Mouse (Mus musculus) embryo, embryonic 11 days (tissue): ENCODE data around the gene Macrod2.

Source experiments
- DNase-seq: peaks from one replicate; pipeline ENCODE4 v3.0.0-alpha.2; 2015

Macrod2 gene

DNA sequence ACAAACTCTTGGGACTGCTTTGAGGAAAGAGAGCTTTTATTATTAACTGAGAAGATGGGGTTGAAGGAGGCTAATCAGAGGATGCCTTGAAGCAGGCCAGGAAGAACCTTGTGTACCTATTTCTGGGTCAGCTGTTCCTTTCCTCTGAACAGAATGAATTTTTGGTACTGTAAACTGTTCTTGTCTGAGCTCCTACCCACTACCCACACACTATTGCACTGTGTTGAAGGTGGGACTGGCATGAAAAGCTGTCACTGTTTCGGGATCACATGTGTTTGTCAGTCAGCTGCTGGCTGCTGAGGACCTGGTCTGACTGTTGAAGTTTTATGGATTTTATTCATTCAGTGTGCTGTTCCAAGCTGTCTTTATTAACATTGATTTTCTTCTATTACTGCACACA lies 1862.4 kb downstream of the Macrod2 start:
- no peak for DNase-seq

DNA sequence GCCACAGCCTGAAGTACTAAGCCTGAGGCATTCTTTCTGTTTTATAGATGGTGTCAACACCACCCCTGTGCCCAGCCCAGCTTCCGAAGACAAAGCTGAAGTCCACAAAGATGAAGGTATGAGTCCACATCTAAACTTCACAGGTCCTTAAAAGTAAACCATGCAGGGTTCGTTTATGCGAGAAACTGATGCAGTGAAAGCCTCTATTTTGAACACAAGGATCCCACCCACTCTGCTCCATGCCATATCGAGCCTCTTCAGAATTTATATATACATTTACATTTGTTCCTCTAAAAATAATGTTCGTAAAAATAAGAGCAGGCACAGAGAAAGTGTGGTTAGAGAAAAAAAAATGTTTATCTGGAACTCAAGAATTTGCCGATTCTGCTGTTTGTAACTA lies 1865.9 kb downstream of the Macrod2 start:
- DNase-seq = no peak

DNA sequence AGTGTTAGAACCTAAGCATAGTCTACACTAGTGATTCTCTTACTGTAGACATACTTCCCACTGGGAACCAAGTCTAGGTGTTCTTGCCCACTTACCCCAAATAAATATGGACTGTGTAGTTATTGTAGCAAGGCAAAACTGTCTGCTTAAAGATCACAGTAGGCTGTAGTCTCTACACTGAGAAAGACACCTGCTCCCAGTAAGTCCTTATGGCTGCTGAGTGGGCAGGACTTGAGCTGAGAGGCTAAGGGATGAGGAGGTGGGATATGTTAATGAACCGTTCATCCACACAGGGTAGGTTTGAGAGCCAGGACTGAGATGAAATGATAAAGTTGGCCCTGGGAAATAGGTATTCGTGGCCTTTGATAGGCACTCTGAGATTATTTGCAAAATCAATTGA lies 1869.6 kb downstream of the Macrod2 start:
- no peak for DNase-seq

DNA sequence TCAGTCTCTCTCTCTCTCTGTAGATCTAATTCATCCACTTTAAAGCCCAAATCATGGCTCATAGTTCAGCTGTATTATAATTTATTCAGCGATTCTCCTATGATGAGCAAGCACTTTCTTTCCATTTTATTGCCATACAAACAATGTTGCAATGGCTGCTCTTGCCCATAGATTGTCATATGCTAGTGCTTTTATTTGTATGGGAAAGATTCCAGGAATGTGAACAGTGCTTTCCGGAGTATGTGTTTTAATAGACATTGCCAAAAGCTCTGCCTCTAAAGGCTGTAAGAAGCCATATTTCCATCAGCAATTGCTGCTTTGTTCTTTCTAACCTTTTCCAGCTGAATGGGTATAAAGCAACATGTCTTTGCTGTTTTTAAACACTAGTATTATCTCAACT lies 1872.7 kb downstream of the Macrod2 start:
- no peak for DNase-seq

DNA sequence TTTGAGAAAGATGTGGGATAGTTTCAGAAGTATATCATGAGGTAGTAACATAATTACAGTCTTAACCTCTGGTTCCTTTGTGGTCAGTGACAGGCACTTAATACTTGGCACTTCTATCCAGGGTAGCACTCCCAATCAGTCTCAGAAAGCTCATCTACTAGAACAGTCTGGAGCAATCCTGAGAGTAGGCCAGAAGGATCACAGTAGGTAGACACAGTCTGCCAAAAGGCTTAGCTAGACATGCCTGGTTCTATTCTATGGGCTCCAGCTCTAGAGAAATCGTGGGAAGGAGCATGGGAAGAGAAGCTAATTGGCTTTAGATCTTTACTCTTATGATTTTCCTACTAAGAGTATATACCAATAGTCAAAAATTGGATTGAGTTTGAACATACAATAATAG lies 1891.7 kb downstream of the Macrod2 start:
- no peak for DNase-seq

DNA sequence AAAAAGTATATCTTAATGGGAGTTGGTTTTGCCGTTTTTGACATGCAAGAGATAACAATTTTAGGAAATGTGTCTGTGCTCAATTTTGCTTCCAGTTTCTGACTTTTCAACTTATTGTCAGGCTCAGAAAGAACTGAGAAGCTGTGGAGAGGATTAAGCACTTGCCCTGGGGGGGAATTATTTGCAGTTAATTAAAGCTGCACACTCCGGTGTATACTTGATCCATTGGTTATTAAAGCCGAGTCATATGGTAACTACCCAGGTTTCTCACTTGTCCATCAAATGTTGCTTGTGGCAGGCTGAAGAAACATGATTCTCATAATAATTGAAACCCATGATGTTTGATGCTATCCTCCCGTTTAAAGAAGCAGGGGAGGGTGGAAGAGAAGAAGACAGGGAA lies 1899.7 kb downstream of the Macrod2 start:
- peak; percentile 2 for DNase-seq

DNA sequence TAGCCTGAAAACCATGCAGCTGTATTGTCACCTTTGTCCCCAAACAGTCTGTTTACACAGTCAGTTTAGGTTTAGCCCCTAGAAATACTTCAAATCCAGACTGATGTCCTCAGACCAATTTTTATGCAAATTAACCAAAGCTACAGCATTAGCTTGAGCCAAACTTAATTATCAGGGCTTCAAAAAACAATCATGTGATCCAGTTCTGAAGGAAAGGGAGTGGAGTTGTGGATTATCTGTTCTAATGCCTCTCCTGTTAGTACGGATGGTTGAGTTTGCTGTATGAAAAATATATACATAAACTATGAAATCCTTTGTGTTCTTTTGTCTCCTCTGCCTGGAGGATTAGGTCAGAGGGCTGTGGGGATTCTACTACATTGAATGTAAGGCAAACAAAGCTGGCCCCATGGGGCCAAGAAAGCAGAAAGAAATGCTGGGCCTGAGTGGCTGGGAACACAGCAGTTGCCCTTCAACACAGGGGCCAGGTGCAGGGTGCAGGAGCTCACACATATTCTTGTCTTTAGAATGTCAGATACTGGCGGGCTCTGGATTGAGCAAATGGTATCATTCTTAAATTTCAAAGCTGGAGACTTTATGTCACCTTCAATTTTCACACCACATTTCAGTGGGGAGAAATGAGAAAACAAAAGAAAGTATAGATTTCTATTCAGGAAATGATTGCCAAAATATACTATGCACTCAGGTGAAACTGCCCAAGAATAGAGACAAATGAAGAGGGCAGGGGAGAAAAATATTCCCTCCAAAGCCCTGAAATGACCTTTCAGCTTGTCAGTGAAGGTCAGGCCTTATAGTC lies 1908.2 kb downstream of the Macrod2 start:
- peak; percentile 71 for DNase-seq

DNA sequence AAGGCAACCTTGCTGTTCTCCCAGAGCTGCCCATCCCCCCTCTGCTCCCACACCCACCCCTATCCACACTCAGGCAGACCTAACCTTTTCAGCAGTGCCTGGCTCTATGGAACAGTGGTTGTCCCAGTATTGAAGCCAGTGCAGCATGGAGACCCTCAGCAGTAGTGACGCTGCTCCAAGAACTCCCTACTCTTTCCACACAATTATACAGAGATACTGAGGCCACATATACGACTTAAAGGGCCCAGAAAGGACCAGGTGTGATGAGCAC lies 1908.7 kb downstream of the Macrod2 start:
- DNase-seq = peak; percentile 37

DNA sequence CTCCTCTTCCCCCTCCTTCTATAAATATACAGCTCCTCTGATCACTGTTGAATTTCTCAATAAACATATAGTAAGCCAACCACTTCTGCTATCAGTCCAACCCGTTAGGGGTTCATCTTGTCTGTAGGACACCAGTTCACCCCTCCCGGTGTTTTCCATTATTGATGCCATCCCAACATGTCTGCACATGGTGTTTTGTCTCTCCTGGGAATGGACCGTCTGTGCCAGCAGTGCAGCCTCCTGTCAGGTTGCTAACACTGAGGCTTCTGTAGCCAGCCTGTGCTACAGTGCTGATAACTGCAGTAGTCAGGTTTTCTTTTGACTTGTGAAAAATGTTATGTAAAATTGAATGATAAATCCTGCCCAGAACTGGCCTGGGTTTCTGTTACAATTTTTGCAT lies 1928.0 kb downstream of the Macrod2 start:
- no peak for DNase-seq

DNA sequence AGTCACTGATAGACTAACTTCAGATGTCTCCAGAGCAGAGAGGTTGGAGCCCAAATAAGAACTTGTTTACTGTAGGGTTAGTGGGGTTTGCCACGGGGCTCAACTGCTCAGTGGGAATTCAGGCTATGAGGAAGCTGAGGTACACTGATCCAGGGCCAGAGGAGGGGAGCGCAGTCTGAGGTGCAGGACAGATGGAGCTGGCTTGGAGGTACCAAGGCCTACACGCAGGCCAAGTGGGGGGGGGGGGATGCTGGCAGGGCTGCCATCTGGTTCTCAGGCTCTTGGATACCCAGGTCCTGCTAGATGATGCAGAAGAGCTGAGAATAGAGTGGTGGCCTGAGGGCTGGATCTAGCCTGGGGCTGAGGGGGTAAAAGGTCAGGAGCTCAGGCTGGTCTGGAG lies 1931.6 kb downstream of the Macrod2 start:
- DNase-seq = no peak

DNA sequence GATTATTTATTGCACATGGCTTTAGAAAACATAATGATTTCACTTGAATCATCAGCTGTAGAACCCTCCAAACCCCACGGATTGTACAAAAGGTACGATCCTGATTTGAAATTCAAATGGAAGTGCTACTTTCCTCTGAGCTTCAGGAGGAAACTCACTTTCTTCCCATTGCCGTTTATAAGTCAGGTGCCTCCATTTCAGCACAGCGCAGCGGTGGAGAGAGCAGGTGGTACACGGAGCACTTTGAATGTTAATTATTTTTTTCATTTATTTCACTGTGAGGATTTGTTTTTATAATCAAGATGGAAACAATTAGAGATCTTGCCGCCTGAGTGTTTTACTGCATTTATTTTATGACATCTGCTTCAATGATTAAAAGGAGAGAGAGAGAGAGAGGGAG lies 1934.7 kb downstream of the Macrod2 start:
- no peak for DNase-seq

DNA sequence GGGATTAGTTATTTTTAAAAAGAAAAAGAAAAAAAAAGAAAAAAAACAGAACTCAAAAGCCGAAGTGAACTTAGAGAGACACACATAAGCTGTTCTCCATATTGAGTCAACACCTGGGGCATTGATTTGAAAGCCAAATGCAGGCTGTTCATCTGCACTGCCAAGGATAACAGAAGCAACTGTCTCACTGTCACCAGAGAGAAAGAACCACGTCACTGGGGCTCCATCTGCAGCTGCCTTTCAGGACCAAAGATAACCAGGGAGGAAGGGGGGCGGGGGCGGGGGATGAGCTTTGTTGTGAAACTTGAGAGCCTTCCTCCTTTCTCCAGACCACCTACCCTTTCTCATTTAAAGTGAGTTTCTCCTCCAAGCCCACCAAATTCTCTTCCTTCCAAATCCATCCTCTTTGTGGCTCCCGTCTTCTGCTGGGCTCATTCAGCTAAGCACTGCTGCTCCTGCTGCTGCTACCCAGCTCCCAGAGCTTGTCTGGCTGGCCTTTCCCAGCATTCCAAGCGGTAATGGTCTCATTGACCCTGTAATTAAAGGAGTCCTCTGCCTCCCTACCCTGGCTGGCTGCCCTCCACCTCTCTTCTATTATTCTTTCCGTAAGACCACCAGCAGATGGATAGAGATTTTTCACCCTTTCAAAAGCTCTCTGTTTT lies 1939.5 kb downstream of the Macrod2 start:
- peak; percentile 80 for DNase-seq

DNA sequence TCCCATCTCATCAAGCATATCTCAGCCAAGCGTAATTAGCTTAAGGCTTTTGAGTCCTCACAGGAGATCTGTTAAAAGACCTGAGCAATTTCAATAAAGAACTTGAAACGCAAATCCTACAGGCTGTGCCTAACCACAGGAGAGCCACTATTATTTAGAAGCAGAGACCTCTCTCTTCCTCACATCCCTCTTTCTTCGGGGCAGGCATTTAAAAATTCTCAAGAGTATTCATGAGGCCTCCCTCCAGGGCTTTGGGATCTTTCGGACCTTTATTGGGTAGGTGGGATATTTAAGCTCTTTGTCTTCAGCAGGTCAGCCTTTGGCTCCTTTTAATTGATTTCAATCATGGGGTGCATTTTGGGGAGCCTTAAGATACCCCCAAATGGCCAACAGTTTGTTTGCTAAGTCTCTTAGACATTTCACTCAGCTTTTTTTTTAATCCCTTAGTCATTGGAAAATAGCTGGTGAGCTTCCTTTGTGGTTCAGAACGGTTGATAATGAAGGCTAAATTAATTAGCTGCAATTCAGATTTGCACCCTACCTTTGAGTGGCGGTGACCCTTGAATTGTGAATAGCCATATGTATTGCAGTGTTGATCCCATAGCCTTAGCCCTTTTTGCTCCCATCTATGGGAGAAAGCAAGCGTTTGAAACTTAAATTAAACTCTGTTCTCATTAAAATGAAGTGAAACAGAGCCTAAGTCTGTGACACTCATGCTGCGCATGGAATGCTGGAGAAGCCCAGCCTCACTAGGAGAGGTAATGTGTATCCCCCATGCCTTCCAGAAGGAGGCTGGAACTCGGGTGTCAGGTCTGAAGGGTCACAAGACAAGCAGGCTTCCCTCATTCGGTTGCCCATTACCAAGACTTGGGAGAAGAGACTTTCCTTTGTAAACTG lies 1940.2 kb downstream of the Macrod2 start:
- peak; percentile 45 for DNase-seq

DNA sequence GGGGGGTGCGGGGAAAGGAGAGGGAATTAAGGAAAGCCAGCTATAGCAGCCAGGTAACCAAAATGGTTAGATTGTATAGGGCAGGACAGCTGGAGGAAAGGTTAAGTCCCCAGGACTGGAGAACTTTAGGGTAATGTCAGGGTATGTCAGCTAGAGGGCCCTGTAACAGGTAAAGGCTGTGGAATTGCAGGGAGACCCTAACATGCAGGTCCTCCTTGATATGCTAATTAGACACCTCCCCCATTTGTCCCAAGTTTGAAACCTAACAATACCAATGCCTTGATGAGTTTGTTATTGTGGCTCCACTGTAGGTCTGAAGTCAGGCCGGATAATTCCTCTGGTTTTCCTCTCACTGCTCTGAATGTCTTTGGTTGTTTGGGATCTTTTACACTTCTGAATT lies 1948.9 kb downstream of the Macrod2 start:
- no peak for DNase-seq

DNA sequence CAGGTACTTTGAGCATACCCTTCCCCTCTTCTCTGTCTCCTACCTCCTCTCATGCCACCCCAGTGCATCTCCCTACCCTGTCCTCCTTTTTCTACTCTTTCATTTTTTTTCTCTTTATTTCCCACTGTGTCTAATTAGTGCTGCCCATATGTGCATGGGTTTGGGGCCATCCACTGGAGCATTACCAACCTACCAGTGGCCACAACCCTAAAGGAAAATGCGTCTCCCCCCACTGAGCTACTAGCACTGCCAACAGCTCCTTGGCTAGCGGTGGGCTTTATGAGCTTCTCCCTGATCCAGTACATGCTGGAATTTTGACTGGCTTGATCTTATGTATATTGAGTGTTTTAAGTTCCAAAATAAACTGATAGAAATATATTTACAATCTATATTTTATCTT lies 1949.6 kb downstream of the Macrod2 start:
- DNase-seq = no peak

DNA sequence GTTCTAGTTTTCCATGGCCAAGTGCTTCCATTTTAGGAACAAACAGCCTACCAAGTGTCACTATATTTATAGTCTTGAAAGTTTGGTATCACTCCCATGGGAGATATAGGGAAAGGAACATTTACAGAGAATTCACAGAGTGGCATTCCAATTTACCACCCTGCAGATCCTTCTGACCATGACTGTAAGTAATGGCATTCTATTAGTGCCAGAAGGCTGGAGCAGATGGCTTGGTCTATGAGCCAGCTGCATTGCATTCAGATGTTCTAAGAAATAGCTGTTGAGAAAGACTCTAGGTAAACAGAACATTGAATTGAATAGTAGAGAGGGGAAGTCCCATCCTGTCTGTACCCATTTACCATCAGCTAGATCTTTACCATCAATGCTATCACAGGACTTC lies 1954.7 kb downstream of the Macrod2 start:
- DNase-seq = no peak

DNA sequence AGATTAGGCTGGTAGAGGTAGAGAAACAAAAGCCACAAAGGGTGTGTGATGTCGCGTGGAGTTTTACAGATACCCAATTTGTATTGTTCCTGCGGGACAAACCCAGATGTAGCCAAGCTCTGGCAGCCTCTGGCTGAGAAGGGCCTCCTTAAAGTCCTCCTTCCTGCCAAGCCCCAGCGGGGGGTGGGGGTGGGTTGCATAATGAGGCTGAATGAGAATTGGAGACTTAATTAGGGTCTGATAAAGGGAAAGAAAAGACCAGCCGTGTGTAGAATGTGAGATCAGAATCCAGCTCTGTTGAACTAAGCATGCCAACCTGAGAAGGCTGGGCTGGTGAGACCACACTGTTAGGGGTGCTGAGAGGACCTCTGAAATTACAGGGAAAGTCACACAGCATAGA lies 1967.8 kb downstream of the Macrod2 start:
- DNase-seq = peak; percentile 54

DNA sequence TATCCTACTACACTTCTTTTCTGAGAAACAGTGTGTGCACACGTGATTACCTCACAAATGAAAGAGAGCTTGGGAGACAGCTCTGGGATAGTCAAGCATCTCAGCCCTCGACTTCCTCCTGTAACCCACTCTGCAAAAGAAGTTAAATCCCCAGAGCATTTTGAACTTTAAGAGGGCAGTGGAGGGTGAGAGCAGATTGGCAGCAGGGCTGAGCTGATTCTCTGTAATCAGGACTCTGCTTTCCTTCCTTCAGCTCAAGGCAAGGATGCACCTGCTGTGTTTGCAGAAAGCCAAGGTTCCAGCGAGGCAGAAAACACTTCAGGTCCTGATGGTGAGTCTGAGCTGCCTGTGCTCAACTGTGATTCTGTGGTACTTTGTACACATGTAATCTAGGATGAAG lies 1978.9 kb downstream of the Macrod2 start:
- no peak for DNase-seq

DNA sequence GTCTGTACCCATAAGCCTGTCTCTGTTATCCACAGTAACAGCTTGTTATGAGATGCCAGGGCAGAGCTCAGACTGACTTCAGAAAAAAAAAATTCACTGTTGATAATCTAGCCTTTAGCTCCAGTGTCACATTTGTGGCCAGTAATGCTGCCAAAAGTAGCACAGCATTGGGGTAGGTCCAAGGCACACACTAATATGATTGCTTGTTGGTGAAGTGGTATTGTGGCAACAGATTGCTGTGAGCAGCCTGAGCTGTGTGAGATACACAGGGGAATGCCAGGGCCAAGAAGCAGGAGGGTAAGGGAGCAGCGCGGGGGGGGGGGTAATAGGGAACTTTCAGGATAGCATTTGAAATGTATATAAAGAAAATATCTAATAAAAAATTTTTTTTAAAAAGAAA lies 1985.5 kb downstream of the Macrod2 start:
- no peak for DNase-seq

DNA sequence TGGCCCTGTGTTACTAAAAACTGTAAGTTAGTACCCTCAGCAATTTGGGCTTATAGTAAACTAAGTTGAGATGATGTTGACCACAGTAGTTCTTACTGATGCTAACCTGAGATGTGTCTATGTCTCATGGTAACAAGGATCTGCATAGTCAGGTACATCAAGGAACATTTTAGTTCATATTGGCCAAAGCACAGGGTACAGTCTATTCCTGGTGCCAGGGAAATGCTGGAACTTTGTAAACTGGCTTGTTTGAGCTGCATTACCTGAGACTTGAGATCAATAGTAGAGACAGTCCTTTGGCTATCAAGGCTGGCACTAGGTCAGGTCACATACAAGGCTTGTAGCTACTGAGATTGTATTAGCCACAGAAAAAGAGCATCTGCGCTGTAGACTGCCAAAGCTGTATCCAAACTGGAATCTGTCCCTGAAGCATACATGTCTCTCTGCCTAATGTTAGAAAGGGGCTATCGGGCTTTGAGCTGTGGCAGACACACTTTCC lies 1986.0 kb downstream of the Macrod2 start:
- DNase-seq = no peak

DNA sequence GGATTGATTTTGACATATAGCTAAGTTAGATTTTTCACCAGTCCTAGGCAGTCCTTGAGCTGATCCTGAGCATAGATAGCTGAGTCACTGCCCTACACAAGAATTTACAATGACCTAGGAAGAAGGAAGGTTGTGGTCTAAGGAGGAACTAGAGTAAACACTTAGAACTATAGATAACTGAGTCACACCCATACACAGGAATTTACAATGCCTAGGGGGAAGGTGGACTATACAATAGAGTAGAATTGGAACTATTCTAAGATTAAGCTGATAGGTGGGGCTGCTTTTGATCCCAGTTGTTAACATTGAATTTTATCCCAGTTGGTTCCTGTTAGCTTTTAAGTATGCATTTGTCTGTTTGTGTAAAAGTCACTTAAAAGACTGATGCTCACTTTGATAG lies 1998.4 kb downstream of the Macrod2 start:
- DNase-seq = no peak

DNA sequence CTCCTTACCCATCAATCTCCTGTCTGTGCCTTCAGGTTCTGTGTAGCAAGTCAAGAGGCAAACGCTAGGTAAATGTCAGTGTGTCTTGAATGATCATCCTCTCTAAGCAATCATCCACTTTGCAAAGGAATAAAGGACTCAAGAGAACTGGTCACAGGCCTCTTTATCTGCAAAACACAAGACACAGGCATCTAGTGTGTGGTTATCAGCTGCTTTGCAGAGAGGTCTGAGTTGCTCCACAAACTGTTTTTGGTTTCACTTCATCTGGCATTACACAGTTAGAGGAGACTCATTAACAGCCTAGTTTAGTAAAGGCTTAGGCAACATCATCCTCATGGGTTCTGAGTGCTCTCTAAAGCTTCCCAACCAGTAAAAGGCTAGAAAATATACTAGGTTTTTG lies 2004.4 kb downstream of the Macrod2 start:
- no peak for DNase-seq

DNA sequence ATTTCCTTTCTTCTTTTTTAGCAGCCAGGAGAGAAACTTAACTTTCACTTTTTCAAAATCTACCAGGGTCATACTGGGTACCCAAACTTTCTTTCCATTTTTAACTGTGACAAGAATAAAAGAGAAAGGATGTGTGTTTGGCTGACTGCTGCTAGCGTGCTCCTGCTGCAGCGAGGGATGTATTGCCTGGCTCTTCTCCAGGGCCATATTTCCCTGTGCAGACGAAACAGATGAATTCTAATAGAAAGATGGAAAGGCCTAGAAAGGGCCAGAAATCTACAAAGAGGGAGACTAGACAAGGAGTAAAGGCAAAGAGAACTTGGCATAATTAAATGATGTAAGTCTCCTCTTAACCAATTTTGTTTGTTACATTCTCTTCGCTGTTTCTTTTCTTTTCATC lies 2005.7 kb downstream of the Macrod2 start:
- no peak for DNase-seq

DNA sequence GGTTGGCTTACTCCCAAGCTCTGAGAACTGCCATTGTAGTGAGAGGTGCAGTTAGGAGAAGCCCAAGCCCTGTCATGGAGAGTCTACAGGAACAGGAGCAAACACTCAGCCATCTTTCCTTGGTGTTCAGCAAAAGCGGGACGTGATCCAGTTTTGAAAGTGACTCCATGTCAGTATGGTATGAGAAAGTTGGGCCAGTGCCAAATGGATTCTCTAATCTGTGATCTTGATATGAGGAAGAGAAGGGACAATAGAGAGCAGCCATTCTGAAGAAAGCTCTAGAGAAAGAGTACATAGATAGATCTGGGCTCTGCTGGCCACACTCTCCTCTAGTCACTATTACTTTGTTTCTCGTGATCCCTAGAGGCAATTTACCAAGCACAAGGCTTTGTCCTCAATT lies 2006.2 kb downstream of the Macrod2 start:
- DNase-seq = no peak
